Mouse (Mus musculus) v-Abl transformed pro-B cells (cell line): ENCODE results near the gene Olfr476.
"Not testable (repeated sequence)": the region's sequence is repeated elsewhere in the genome, so short reads cannot be mapped to it uniquely, and the experiment has no call there.

Experiments used
- in situ Hi-C, 2 experiments: fragments of 400-800 bp; cut with MboI; formaldehyde crosslinking; loops; one replicate each; pipeline ENCODE4 v1.15.1; 2025; ENCODE audit not compliant: unreplicated experiment in 2 of 2

Olfr476 gene

GRCm38 (mm10) chr7:107964503-107964902 is at the start of gene Olfr476:
Gene Olfr476, plus strand, starts transcription at chr7:107964803.
- in situ Hi-C loops = no loop called here

DNA sequence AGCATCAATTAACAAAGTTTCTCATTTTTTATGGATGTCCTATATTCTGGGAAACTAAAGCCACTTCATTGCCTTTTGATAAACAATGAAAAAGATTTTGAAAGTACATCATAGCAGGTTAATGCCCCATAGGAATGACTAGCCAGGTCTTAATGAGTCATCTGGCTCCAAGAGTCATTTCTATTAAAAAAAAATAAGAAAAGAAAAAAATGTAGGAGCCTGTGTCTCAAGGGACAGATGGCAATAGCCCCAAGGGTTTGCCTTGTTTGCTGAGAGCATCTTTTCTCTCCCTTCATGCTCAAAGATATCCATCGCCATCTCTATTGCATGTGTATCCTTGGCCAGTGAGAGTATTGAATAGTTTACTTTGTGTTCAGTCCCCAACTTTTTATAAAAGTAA is 34.5 kb upstream of the Olfr476 start, which contains the start of gene Olfr473:
Olfr473 (plus strand) TSS at position 301 of the 400 bp plus-strand sequence.
- in situ Hi-C loops = no loop called here

DNA sequence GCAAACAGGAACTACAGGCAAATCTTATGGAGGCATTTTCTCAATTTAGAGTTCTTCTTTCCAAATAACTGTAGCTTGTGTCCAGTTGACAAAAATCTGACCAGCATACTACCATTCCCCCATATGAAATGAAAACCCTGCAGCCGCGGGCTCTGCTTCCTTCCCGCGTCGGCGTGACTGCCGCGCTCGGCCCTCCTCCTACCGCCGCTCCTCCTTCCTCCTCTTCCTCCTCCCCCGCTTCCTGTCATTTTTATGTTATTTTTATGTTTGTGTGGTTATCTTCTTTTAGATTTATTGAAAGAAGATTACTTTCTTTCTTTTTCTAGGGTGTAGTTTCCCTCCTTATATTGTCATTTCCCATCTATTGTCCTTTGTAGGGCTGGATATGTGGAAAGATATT is 12.1 kb upstream of the Olfr476 start:
- in situ Hi-C loops = not testable (repeated sequence)

DNA sequence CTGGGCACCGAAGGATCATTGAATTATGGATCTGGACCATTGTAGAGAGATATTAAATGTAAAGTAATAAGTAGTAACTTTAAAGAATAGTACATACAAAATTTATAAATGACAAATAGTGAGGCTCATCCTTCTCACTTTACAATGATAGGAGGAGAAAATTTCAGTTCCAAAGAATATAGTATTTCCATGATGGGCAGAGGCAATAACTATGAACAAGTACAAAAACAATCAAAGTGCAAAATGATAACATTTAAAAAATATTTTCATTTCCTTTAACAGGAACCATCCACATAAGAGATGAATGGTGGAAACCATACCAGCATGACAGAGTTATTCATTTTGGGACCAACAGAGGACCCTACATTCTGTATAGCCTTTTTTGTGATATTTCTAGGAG is 10.3 kb upstream of the Olfr476 start, which contains the start of gene Olfr474:
Olfr474 (plus strand) TSS at position 301 of the 400 bp plus-strand sequence.
- in situ Hi-C loops = no loop called here

DNA sequence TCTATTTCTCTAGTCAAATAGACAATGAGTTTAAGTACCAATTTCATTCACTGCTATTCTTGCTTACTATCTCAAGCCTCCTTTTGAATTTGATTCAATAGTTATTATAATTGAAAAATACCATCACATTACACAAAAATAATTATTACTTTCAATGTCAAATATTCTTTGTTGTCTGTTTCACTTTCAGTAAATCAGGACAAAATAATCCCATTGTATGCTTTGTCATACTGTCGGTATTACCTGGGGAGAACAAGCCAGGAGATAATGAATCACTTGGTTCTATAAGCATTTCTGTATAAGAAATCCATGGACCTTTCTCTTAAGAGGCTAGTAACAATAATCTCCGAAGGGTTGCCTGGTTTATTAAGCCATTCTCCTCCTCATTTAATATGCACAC is 21.8 kb downstream of the Olfr476 start, which contains the start of gene Olfr477:
Olfr477 (plus strand) TSS at position 301 of the 400 bp plus-strand sequence.
- in situ Hi-C loops = no loop called here

DNA sequence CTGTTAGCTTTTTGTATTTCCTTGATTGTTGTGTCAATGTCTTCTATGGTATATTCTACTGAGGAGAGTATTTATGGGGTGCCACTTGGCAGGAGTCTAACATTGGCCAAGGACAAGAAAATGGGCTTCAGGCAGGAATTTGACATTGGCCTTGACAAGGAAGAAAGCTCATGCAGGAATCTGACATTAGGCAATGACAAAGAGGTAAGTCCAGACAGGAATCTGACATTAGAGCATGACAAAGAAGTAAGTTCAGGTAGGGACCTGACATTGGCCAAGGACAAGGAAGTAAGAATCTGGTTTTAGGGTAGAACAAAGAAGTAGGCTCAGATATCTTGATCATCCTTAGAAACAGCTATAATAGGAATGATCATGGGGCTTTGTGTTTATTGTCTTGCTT is 49.7 kb downstream of the Olfr476 start:
- in situ Hi-C loops = not testable (repeated sequence)
